20 mouse cellular contexts compared by ENCODE assay signal in genomic region chr6:93272206-93272605, GRCm38 (mm10).
DNase-seq lines count a peak whose midpoint lies in the region; ATAC-seq lines count a peak whose summit lies in the region.
"Had no signal": no experiment of that assay in that cellular context is flagged by ENCODE, and none has a peak within 500 bp of the region (broad histone marks: within the 10 kb centered on the region; RNA-seq: fewer than 3 reads in every experiment).

No protein-coding gene starts in this region.

- no peak overlapping the region for H3K4me2 ChIP-seq in heart, embryonic 11.5 days
- H3K4me2 ChIP-seq in kidney, embryonic 15.5 days, result no peak overlapping the region
- H3K4me2 ChIP-seq in embryonic facial prominence, embryonic 15.5 days (replicated peaks), result no peak overlapping the region
- H3K4me2 ChIP-seq: liver, embryonic 11.5 days; stomach, embryonic 15.5 days had no signal

- no peaks in the 10 kb centered on the region for H3K9me3 ChIP-seq in heart, embryonic 11.5 days (replicated peaks; ENCODE audit: control insufficient read depth, low read length)
- no peaks in the 10 kb centered on the region for H3K9me3 ChIP-seq in kidney, embryonic 15.5 days (replicated peaks)
- no peaks in the 10 kb centered on the region for H3K9me3 ChIP-seq in embryonic facial prominence, embryonic 15.5 days (replicated peaks)
- H3K9me3 ChIP-seq: midbrain, embryonic 10.5 days; stomach, embryonic 15.5 days had no signal

- no peak overlapping the region for H3K9ac ChIP-seq in heart, embryonic 11.5 days (ENCODE audit: low read depth, low read length)
- H3K9ac ChIP-seq in kidney, embryonic 15.5 days, result no peak overlapping the region
- no peak overlapping the region for H3K9ac ChIP-seq in embryonic facial prominence, embryonic 15.5 days
- H3K9ac ChIP-seq: stomach, embryonic 15.5 days had no signal

- H3K27me3 ChIP-seq in heart, embryonic 11.5 days (ENCODE audit: control insufficient read depth, insufficient read depth, low read length), result no peaks in the 10 kb centered on the region
- H3K27me3 ChIP-seq in kidney, embryonic 15.5 days, result no peaks in the 10 kb centered on the region
- H3K27me3 ChIP-seq in embryonic facial prominence, embryonic 15.5 days, result no peaks in the 10 kb centered on the region
- H3K27me3 ChIP-seq: stomach, embryonic 15.5 days had no signal

- no peak for ATAC-seq in heart, embryonic 11.5 days (replicated peaks; ENCODE audit: insufficient number of reproducible peaks, low FRiP score, low TSS enrichment)
- no peak for ATAC-seq in kidney, embryonic 15.5 days (replicated peaks; ENCODE audit: low FRiP score)
- no peak for ATAC-seq in embryonic facial prominence, embryonic 15.5 days (ENCODE audit: insufficient number of reproducible peaks, low FRiP score, low TSS enrichment, low read depth)
- ATAC-seq: forebrain, embryonic 14.5 days; hindbrain, embryonic 16.5 days; intestine, postnatal 0 days had no signal

- no peak for DNase-seq in heart, postnatal 36 days
- no peak for DNase-seq in kidney, adult 9 months
- peak; percentile 23 for DNase-seq in 416B (ENCODE audit: low read depth)
- DNase-seq in ovary, postnatal 14 days (ENCODE audit: low spot score), result no peak
- DNase-seq: B cell, adult 2 months; cerebellum, adult 8-10 months; gastrocnemius, postnatal 10 days; lung, adult 18-20 months; retina, postnatal 1 day; thymus, adult 2 months had no signal

- WGBS in heart, embryonic 11.5 days (ENCODE audit: insufficient replicate concordance), result 52% methylated on average over 4 of the region's 4 CpGs
- 48% methylated on average over 4 of the region's 4 CpGs for WGBS in kidney, embryonic 15.5 days
- WGBS in embryonic facial prominence, embryonic 15.5 days, result 34% methylated on average over 4 of the region's 4 CpGs

- H3K27ac ChIP-seq in heart, embryonic 11.5 days (ENCODE audit: low read depth, low read length), result peak overlapping the region; percentile 71; the same call in 1 of the 2 replicates
- H3K27ac ChIP-seq in kidney, embryonic 15.5 days, result peak overlapping the region; percentile 75
- peak overlapping the region; percentile 51 for H3K27ac ChIP-seq in embryonic facial prominence, embryonic 15.5 days (replicated peaks)
- H3K27ac ChIP-seq: macrophage; midbrain, embryonic 10.5 days; stomach, embryonic 15.5 days had no signal

- H3K4me1 ChIP-seq in heart, embryonic 11.5 days (ENCODE audit: control insufficient read depth, insufficient read depth, low read length), result peaks cover 17% of the 10 kb centered on the region
- peaks cover 18% of the 10 kb centered on the region for H3K4me1 ChIP-seq in kidney, embryonic 15.5 days
- peaks cover 20% of the 10 kb centered on the region; the same call in 1 of the 2 replicates for H3K4me1 ChIP-seq in embryonic facial prominence, embryonic 15.5 days
- H3K4me1 ChIP-seq: midbrain, embryonic 10.5 days had no signal

- H3K4me3 ChIP-seq in heart, embryonic 11.5 days (ENCODE audit: low read depth, low read length), result no peak overlapping the region
- no peak overlapping the region for H3K4me3 ChIP-seq in kidney, embryonic 15.5 days (replicated peaks)
- H3K4me3 ChIP-seq in embryonic facial prominence, embryonic 15.5 days (replicated peaks), result no peak overlapping the region
- H3K4me3 ChIP-seq: midbrain, embryonic 10.5 days; stomach, embryonic 15.5 days had no signal

- intact Hi-C loops in heart, postnatal 36 days (cut with DNase I), result loop anchor here (5.0 kb wide), 4 partner anchors 100 to 395 kb away; partner anchors contain the start of gene Adamts9

- no peaks in the 10 kb centered on the region for H3K36me3 ChIP-seq in heart, embryonic 11.5 days (ENCODE audit: control insufficient read depth, insufficient read depth, low read length)
- no peaks in the 10 kb centered on the region for H3K36me3 ChIP-seq in kidney, embryonic 15.5 days
- H3K36me3 ChIP-seq in embryonic facial prominence, embryonic 15.5 days, result no peaks in the 10 kb centered on the region
- H3K36me3 ChIP-seq: midbrain, embryonic 10.5 days; stomach, embryonic 15.5 days had no signal
